Mouse (Mus musculus) R1 (cell line): Measurements from ENCODE around the gene Dscaml1.

Experiments
- DNase-seq: peaks from one replicate; pipeline ENCODE4 v3.0.0-alpha.2; 2018; ENCODE audit warnings: low read depth, low spot score

Dscaml1 gene

DNA sequence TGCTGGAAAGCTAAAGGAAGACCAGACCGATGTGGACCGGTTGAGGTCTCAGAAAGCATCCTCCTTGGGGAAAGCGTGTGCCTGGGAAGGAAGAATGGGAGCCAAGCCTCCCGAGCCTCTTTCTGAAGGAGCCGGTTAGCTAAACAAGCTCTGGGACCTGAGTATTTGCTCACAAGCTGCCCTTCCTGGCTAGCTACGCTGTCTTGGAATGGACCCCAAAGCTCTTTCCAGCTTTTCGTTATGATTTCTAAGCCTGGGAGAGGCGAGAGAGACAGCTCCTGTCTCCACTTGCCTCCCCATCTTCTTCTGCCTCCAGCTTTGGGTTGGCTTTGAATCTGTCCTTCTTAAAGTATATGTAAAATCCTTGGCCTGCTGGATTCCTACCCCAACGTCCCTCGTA, 27.6 kb downstream of the Dscaml1 start:
- DNase-seq: no peak

DNA sequence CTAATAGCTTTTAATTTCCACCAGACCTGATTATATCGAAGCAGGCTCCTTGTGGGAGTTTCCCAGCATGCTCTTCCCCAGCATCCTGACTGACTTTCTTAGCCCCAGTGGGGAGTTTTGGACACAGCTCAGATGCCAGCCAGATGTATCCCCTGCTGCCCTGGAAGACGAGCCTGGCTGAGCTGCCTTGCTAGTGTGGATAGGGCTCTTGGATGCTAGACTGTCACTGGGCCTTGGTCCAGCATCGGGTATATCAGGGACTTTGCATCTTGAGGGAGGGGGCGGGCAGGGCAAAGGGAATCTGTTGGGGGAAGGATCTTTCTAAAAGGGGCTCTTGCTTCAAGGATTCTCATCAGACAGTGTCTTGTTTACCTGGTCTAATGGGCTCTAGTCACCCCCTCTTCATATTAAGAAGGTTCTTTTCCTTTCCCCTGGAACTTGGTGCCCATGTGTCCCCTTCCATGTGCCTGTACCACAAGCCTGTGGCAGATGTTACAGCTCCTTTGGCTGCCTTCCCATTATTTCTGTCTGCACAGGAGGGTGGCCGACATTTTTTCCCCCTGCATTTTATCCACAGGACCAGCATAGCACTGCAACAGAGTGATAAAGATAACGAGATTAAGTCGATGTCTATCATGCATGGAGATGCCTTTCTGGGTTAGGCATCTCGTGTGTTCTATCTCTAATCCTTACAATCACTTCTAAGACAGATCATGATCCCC, 28.6 kb downstream of the Dscaml1 start:
- DNase-seq: no peak

DNA sequence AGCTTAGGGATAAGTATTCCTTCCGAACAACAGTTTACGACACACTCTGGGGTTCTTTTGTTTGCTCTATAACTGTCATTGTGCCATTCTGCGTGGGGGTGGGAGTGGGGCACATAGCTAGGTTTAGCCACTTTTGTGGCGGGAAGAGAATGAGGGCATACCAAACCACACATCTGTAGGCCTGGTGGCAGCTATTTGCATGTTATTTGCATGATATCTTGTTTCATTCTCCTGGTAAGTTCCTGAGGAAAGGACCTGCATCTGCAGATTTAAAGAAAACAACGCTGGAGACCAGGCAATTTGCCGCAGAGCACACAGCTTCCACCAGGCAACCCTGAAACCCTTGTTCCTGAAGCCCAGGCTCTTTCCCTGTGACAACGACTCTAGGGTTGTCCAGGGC, 30.8 kb downstream of the Dscaml1 start:
- DNase-seq: no peak

DNA sequence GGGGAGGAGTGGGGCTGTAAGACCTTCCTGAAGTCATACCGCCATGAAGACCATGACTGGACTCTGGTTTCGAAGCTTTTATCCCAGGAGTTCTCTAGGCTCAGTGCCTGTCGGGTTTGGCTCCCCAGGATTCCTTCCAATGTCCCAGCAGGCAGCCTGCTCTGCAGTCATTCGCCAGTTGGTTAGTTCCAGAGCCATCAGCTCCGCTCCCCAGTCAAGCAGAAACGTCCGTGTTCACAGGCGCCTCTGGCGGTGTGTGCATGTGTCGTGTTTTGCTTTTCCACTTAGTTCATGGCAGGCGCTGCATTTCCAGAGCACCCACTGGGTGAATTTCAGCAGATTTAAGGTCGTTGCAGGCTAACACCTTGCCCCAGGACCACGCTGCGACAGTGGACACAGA, 31.9 kb downstream of the Dscaml1 start:
- no peak for DNase-seq

DNA sequence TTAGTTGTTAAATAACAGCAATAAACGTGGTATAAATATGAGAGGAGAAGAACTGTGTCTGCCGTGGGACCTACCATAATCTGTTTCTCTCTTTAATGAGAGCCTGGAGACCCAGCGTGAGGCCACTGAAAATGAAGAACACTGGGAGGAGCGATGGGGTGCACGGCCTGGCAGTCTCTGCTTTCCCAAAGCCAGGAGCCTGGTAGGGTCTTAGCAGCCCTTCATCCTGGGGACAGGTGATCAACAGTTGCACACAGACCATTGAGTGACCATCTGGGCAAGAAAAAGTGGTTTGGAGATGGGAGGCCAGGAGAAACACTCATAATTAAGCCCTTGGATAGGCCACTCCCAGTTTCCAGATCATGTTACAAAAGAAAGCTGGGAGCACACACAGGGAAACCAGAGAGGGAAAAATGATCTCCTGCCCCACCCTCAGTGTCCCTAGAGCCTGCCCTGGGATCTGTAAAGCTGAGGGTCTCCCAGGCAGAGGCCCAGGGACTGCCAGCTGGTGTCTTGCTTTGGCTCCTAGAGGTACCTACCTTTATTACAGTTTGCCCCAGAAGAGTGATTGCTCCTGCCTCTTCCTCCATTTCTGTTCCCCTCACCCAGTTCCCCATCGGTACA, 39.1 kb downstream of the Dscaml1 start:
- no peak for DNase-seq

DNA sequence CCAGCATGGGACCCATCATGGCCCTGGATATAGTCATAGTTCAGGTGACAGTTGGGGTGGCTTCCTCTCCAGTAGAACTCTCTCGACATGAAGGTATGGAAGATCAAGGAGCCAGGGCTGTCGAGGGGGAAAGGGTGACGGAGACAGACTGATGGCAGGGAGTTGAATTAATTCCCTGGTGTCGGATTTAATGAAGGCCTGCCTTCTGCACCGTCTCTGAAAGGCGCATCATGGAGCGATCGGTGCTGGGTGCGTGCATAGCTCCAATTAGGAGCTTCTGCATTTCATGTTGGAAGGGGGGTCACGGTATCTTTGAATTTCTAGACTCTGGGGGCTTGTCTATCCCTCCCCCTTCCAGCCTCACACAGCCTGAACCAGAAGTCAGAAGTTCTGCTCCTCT, 41.8 kb downstream of the Dscaml1 start:
- DNase-seq: no peak

DNA sequence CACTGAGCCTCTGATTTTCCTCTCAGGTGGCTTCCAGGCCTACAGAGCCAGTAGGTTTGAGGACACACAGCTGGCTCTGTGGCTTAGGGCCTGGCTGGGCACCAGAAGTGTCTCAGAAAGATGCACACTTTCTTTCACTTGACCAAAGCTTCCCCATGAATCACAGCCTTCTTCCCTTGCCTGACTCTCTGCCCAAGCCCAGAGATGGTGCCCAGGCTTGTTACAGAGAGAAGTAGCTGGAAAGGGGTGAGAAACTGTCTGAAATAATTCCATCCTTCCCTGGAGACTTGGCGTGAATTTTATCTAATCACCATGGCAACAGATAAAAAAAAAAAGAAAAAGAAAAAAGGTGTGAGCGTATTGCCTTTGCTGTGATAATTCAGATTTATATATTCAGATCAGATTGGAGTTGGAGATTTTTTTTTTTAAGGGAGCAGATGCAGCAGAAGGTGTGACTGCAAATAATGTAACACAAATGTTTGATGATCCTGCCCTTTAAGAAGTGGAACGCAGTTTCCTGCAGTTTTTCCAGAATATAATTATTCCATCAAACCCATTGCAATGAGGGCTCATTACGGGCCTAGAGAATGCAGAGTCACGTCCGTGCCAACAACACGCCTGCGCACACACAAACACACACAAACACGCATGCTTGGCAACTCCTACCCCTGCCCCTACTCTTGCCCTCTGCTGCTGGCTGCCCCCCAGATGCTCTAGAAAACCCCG, 44.5 kb downstream of the Dscaml1 start:
- no peak for DNase-seq

DNA sequence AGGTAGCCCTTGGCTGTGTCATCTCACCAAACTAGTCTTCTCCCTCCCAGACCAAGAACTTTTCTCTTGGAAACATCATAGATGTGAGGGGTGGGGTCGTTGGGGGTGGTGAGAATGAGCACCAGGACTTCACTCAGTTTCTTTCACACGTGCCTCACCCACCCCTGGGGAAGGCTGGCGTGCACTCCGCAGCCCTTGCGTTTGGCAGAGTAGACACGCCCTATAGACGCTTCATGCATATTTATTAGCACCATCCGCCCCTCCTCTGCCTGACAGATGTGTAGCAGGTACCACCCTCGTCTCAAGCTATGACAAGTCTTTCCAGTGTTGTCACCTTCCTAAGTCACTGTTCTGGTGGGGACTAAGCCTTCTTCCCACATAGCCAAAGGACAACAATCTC, 45.3 kb downstream of the Dscaml1 start:
- DNase-seq: peak; percentile 17

DNA sequence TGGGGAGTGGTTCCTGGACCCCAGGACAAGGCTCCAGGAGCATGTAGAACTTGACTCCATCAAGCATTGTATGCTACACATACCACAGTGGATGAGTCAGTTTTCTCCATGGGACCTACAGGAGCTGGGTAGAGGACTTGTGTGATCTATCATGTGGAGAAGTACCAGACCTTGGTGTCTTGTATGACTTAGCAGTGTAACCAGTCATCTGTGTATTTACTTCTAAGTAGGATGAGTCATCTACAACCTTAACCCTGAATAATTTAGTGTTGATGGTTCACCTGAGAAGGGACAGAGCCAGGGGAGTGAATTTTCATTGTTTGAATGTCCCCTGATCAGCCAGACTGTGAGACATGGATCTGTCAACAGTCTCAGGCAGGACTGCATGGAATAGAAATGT, 48.4 kb downstream of the Dscaml1 start:
- no peak for DNase-seq

DNA sequence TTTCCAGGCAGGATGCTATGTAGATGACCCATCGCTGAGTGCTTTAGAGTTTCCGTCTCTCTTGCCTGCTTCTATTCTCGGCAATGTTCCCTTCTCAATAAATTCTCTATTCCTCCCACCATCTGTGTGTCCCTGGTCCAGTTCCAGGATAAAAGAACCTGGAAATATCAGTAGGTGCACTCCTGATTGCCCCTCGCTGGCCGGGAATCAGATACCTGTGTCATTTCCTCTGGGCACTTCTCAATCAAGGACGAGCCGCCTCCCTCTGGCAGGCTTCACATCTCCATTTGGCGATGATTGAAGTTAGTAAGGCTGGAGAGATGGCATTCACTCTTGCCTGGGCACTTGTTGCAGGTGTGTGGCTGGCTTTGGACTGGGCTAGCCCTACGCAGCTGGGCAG, 54.5 kb downstream of the Dscaml1 start:
- no peak for DNase-seq

DNA sequence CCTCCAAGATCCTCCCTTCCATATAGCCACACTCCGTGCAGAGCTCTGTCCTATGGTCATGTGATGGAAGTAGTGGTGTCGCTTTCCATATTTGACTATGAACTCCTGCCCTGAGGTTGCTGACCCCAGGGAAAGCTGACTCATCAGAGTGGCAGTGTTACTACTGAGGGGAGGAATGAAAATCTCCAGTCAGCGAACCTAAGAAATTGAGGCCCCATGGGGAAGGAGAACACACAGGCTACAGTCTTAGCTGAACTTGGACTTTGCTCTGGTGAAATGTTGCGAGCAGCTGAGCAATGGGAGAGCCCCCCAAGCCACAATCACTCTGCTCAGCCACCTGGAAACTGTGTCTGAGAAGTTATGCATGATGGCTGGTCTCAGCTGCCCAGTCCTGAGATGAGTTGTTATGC, 60.2 kb downstream of the Dscaml1 start:
- DNase-seq: no peak

DNA sequence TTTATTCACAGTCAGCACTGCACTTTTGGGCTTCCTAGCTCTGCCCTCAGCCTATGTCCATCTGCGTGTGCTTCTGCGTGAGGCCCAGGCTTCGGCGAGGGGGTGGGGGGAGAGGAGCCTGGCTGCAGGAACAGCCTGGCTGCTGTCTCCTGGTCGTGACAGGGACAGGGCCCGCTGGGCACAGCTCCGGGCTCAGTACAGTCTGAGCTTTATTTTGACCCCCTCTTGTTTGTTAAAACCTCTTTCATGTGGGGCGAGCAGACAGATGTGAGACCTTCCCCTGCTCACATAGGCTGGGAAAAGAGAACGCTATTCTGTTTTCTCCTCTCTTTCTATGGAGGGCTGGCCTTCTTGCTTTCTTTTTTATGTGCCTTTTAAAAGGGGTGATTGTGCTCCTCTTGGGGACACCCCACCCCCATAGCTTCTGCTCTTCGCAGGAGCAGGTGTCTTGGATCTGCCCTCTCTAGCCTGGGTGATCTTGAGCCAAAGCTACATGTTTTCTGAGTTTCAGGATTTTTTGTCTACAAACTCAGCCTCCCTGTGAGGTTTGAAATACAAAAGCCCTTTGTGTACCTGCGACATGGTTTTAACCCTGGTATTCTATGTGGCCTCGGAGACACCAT, 60.9 kb downstream of the Dscaml1 start:
- no peak for DNase-seq

DNA sequence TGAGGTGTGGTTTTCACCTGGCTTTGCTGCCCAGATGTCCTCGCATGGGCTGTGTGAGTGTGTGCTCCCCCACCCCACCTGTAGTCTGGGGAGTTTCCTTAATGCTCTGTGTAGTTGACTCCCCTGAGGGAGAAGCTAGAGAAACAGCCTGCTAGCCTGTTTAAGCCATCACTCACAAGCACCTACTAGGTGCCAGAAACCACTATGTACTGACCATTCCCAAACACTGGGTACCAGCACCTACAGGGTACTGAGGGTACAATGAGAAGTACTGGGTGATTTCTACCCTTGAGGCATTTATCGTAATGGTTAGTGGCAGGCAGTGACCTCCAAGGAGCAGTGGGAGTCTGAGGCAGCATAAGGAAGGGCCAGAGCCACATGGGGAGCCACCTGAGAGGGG, 64.5 kb downstream of the Dscaml1 start:
- DNase-seq: no peak

DNA sequence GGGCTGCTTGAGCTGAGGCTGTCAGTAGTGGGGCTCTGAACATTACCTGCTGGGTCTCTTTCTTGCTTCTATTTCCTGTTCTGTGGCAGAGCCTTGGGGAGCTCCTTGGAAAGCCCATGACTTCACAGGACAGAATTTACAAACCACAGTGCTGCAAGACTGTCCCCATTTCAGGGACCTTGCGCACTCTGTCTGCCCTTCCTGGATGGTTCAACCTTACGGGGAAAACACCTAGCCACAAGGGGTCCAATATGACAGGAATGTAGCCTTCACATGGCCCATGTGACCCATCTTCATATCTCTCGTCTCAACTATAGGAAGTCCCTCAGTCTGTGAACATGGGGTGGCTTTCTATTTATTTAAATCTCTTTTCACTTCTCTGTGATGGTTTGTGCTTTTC, 68.5 kb downstream of the Dscaml1 start:
- no peak for DNase-seq

DNA sequence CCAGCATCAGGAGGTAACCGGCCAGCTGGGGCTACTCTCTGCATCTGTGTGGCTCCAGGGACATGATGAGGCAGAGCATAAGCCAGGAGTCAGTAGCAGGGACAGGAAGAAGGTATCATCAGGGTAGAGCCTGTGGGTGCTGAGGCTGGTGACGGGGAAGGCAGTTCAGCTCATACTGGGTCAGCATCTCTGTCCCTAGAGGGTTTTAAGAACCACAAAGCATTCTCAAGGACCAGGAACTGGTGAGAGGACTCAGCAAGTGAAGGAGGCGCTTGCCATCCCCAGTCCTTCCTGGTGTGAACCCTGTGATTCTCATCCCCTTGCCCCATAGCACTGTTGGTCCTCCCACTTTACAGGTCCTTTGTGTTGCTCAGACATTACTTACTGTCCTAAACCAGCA, 69.9 kb downstream of the Dscaml1 start:
- no peak for DNase-seq

DNA sequence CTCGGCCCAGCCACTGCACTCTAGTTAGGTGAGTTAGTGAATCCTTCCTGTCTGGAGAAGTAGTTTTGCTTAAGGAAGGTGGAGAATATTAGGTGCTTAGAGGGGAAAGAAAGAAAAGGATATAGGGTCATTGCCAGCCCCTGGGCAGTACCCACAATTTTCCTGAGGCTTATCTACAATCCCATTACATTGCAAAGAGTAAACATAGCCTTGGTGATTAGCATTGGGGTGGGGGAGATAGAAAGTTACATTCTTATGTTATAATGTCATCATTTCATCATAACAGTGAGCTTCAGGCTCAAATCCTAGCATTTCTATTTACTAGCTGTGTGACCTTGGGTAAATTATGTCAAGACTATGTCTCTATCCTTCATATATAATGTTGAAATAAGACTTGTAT, 70.5 kb downstream of the Dscaml1 start:
- no peak for DNase-seq

DNA sequence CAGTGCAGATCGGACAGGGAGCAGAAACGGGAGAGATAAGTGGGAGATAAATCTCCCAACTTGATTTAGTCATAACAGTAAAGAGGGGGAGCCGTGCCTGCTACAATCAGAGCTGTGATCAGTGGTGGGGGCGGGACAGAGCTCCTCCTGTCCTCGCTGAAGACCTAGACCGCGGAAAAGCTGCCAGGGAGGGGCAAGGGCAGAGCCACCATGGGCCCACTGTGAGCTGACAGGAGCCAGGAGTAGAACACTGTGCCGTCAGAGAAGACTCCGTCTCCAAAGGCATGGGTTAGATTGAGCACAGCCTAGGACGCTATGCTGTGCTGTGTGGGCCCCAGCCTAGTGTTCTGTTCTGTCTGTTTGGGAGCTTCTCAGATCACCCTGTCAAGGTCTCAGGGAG, 72.8 kb downstream of the Dscaml1 start:
- DNase-seq: no peak

DNA sequence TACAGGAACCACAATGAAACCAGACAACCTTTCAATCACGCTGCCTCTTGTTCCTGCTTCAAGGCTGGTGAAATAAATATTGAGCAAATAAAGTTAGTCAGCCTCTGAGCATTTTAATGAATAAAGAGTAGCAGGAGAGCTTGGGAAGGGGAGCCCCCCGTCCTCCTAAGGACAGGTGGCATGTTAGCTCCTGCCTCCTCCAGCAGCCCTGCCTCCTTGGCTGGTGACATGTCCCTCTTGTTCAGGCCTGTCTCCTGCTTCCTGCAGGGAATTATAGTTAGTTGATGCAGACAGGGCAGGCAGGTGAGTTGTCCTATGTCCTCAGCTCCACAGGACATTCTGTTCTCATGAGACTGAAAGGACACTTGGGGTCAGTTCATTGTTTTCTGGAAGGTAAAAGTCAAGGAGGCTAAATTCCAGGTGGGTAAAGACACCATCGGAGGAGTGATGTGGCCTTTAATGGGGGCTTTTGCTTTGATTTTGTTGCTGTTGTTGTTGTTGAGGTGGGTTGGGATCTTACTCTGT, 73.7 kb downstream of the Dscaml1 start:
- no peak for DNase-seq

DNA sequence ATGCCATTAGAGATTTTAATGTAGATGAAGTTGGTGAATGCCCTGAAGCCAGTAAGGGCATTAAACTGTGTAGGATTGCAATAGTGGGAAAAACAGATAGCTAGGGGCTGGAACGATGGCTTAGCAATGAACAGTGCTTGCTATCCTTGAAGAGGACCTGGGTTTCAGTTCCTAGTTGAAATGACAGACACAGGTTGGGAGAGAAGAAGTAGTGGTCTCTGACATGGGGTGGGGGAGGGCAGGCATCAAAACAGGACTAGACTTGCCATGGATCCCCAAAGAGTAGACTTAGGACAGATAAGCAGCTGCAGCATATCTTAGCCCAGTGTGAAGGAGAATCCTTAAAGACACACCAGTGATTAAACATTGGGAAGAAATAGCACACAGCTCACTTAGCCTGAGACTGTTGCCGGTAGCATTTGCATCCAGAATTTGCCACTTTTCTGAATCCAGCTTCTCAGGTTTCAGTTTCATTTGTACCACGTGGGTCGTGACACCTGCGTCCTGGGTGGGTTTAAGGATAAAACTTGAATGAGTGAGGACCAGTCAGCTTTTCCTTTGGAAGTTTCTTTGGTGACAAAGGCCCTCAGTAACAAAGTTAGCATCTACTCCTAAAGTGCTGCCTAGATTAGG, 75.0 kb downstream of the Dscaml1 start:
- DNase-seq: peak; percentile 17

DNA sequence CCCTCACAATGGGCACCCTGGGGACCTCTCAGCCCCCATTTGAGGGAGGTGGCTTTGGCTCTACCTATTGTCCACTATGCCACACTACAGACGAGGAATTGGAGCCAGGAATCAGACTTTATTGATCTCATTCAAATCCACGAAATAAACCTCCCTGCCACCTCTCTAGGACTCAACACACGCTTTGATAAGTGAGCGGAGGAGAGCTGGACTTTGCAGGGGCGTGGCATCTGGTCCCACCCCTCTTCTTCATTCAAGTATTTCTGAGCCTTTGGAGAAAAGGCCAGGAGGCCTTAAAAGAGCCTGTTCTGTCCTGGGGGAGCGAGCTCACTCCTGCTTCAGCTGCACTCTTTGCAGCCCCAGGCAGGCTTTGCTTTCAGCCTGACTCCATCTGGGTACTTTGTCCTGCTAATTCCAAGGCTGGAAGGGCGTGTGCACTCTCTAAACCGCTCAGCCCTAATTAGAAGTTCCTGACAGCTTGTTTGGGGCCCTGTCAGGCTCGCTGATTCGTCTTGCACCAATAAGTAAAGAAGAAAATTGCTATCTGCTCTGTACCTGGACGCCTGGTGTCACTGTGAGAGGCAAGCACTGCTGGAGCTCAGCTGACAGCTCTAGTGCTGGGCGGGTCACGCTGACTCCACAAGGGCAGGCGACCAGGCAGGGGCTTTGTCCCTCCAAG, 75.7 kb downstream of the Dscaml1 start:
- DNase-seq: peak; percentile 81

DNA sequence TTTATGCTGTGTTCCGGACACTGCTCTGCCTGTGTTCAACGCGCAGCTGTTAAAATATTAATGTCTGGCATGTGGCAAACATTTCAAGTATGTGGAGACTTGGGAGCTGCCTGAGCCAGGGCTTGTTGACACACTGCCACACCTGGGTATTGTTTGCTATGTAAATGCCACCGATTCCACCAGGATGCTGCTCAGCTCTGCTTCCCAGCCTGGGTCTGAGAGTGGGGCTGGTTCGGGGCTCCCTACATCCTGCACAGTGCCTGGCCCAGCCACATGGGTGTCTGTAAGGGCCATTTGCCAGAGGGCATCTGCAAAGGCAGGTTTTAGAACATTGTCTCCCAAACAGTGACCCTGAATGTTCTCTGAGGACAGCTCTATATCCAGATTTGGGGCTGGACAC, 78.5 kb downstream of the Dscaml1 start:
- DNase-seq: peak; percentile 23
